Mouse (Mus musculus) retina, postnatal 7 days (tissue): Measurements from ENCODE around the gene Otc.
A peak's percentile ranks its signal among the peaks of the same experiment; 100 is the strongest.

Source experiments
- DNase-seq: peaks from one replicate; pipeline ENCODE4 v3.0.0-alpha.2; 2012; ENCODE audit warnings: low read depth, low spot score

Otc gene

GRCm38 (mm10) chrX:10251852-10252504 lies at the start of gene Otc:
Otc (plus strand) TSS chrX:10252305.
- no peak for DNase-seq

GRCm38 (mm10) chrX:10205937-10206336 lies 46.2 kb upstream of the Otc start:
- no peak for DNase-seq

- peak; percentile 38 for DNase-seq
These were observed 36.1 kb upstream of the Otc start for GRCm38 (mm10) chrX:10215972-10216371.

- DNase-seq, result peak; percentile 82
These were observed 35.6 kb upstream of the Otc start, which contains the start of gene Rpgr for GRCm38 (mm10) chrX:10216410-10216949. Rpgr (minus strand) TSS chrX:10216920.

GRCm38 (mm10) chrX:10219281-10219680 lies 32.8 kb upstream of the Otc start:
- no peak for DNase-seq

GRCm38 (mm10) chrX:10233051-10233450 lies 19.1 kb upstream of the Otc start:
- DNase-seq, result no peak

GRCm38 (mm10) chrX:10234617-10235016 lies 17.5 kb upstream of the Otc start:
- DNase-seq, result no peak

GRCm38 (mm10) chrX:10239515-10239914 lies 12.6 kb upstream of the Otc start:
- DNase-seq, result no peak

GRCm38 (mm10) chrX:10243916-10244315 lies 8.2 kb upstream of the Otc start:
- no peak for DNase-seq

- DNase-seq, result no peak
These were observed 748 bp upstream of the Otc start for GRCm38 (mm10) chrX:10251357-10251756.

GRCm38 (mm10) chrX:10257774-10258173 lies 5.7 kb downstream of the Otc start:
- no peak for DNase-seq

- no peak for DNase-seq
These were observed 6.2 kb downstream of the Otc start for GRCm38 (mm10) chrX:10258260-10258659.

GRCm38 (mm10) chrX:10268308-10268707 lies 16.2 kb downstream of the Otc start:
- DNase-seq, result no peak

- DNase-seq, result peak; percentile 0
These were observed 16.8 kb downstream of the Otc start for GRCm38 (mm10) chrX:10268761-10269437.

- DNase-seq, result no peak
These were observed 45.2 kb downstream of the Otc start for GRCm38 (mm10) chrX:10297341-10297740.

GRCm38 (mm10) chrX:10318176-10318575 lies 66.1 kb downstream of the Otc start:
- no peak for DNase-seq

GRCm38 (mm10) chrX:10330246-10330645 lies 78.1 kb downstream of the Otc start:
- no peak for DNase-seq

GRCm38 (mm10) chrX:10331749-10332148 lies 79.6 kb downstream of the Otc start:
- DNase-seq, result no peak

GRCm38 (mm10) chrX:10336816-10337215 lies 84.7 kb downstream of the Otc start:
- no peak for DNase-seq

- no peak for DNase-seq
These were observed 103.8 kb downstream of the Otc start for GRCm38 (mm10) chrX:10355867-10356266.
